Mouse (Mus musculus): ENCODE measurements around the gene Krt7. TPM values are rescaled to one million over a fixed set of nuclear protein-coding genes. Genes with fewer than 3 reads are reported as not detected.

The Krt7 gene
- total and polyA plus RNA-seq, 3 experiments, result 2.5 to 3.3 (median 3.1) TPM

- WGBS, result 56% methylated on average over 12 of the region's 12 CpGs
- no peaks in the 10 kb centered on the region for H3K79me2 ChIP-seq (replicated peaks; ENCODE audit: control insufficient read depth, insufficient read depth, low read length)
- H3K27me3 ChIP-seq (ENCODE audit: control insufficient read depth, insufficient read depth, low read length), result no peaks in the 10 kb centered on the region
- DNase-seq, result peak in 1 of 2 experiments; percentile 69
- H3K4me1 ChIP-seq (ENCODE audit: control insufficient read depth, insufficient read depth, low read length), result peaks cover 25% of the 10 kb centered on the region
- TF ChIP-seq CTCF (IDR thresholded peaks at IDR 0.05) (no peak), EP300 (IDR thresholded peaks at IDR 0.05; ENCODE audit: insufficient read depth, low read depth, low read length) (no peak), POLR2A (IDR thresholded peaks at IDR 0.05; ENCODE audit: insufficient read depth, low read depth, low read length) (no peak)
- no peaks in the 10 kb centered on the region for H3K36me3 ChIP-seq (ENCODE audit: control insufficient read depth, insufficient read depth, low read length)
- peak overlapping the region; percentile 68 for H3K27ac ChIP-seq
- H3K4me3 ChIP-seq, result no peak overlapping the region
- H3K9ac ChIP-seq (ENCODE audit: low read depth, low read length), result no peak overlapping the region; the same call in 1 of the 2 replicates
- intact Hi-C loops (cut with DNase I), result no loop called here
Observed at GRCm38 (mm10) chr15:101369382-101370100, 41.3 kb upstream of the Krt7 start.

GRCm38 (mm10) chr15:101370101-101370911, 40.5 kb upstream of the Krt7 start, which contains the start of gene Krt80:
Gene Krt80, minus strand, starts transcription at chr15:101370162.
- H3K9ac ChIP-seq (ENCODE audit: low read depth, low read length), result no peak within 1 kb of the TSS; the same call in 1 of the 2 replicates
- peak within 1 kb of the TSS; percentile 68 for H3K27ac ChIP-seq
- no peak within 1 kb of the TSS for H3K4me3 ChIP-seq
- H3K27me3 ChIP-seq (ENCODE audit: control insufficient read depth, insufficient read depth, low read length), result no peaks in the 10 kb centered on the region
- DNase-seq, result peak; percentile 88 to 92
- WGBS, result 32% methylated on average over 22 of the region's 22 CpGs
- peaks cover 27% of the 10 kb centered on the region for H3K4me1 ChIP-seq (ENCODE audit: control insufficient read depth, insufficient read depth, low read length)
- no peaks in the 10 kb centered on the region for H3K36me3 ChIP-seq (ENCODE audit: control insufficient read depth, insufficient read depth, low read length)
- intact Hi-C loops (cut with DNase I), result no loop called here
- no peaks in the 10 kb centered on the region for H3K79me2 ChIP-seq (replicated peaks; ENCODE audit: control insufficient read depth, insufficient read depth, low read length)
- TF ChIP-seq EP300 (IDR thresholded peaks at IDR 0.05; ENCODE audit: insufficient read depth, low read depth, low read length) (peak; percentile 62; the same call in 1 of the 2 replicates), CTCF (IDR thresholded peaks at IDR 0.05) (no peak), POLR2A (IDR thresholded peaks at IDR 0.05; ENCODE audit: insufficient read depth, low read depth, low read length) (no peak)

- Histone ChIP-seq H3K36me3 (ENCODE audit: control insufficient read depth, insufficient read depth, low read length) (no peaks in the 10 kb centered on the region), H3K9ac (ENCODE audit: low read depth, low read length) (no peak overlapping the region), H3K27me3 (ENCODE audit: control insufficient read depth, insufficient read depth, low read length) (no peaks in the 10 kb centered on the region), H3K79me2 (replicated peaks; ENCODE audit: control insufficient read depth, insufficient read depth, low read length) (no peaks in the 10 kb centered on the region), H3K4me3 (no peak overlapping the region), H3K27ac (peak overlapping the region; percentile 68), H3K4me1 (ENCODE audit: control insufficient read depth, insufficient read depth, low read length) (peaks cover 29% of the 10 kb centered on the region)
- DNase-seq, result no peak
- 72% methylated on average over 15 of the region's 15 CpGs for WGBS
- TF ChIP-seq CTCF (IDR thresholded peaks at IDR 0.05) (no peak), EP300 (IDR thresholded peaks at IDR 0.05; ENCODE audit: insufficient read depth, low read depth, low read length) (no peak), POLR2A (IDR thresholded peaks at IDR 0.05; ENCODE audit: insufficient read depth, low read depth, low read length) (no peak)
- intact Hi-C loops (cut with DNase I), result no loop called here
Observed at GRCm38 (mm10) chr15:101371141-101371985, 39.5 kb upstream of the Krt7 start.

GRCm38 (mm10) chr15:101372131-101372977, 38.5 kb upstream of the Krt7 start:
- H3K79me2 ChIP-seq (replicated peaks; ENCODE audit: control insufficient read depth, insufficient read depth, low read length), result no peaks in the 10 kb centered on the region
- peak overlapping the region; percentile 38 for H3K27ac ChIP-seq
- no peak overlapping the region for H3K9ac ChIP-seq (ENCODE audit: low read depth, low read length)
- H3K36me3 ChIP-seq (ENCODE audit: control insufficient read depth, insufficient read depth, low read length), result no peaks in the 10 kb centered on the region
- H3K4me3 ChIP-seq, result no peak overlapping the region
- H3K27me3 ChIP-seq (ENCODE audit: control insufficient read depth, insufficient read depth, low read length), result no peaks in the 10 kb centered on the region
- H3K4me1 ChIP-seq (ENCODE audit: control insufficient read depth, insufficient read depth, low read length), result peaks cover 29% of the 10 kb centered on the region
- TF ChIP-seq CTCF (IDR thresholded peaks at IDR 0.05) (no peak), EP300 (IDR thresholded peaks at IDR 0.05; ENCODE audit: insufficient read depth, low read depth, low read length) (no peak), POLR2A (IDR thresholded peaks at IDR 0.05; ENCODE audit: insufficient read depth, low read depth, low read length) (no peak)
- intact Hi-C loops (cut with DNase I), result no loop called here
- WGBS, result 49% methylated on average over 7 of the region's 7 CpGs
- no peak for DNase-seq
